Mouse (Mus musculus): ENCODE results near the gene Fam25c. TPM values are rescaled to one million over a fixed set of nuclear protein-coding genes. Genes with fewer than 3 reads are reported as not detected.

The Fam25c gene
- polyA plus RNA-seq, 1 experiment = not detected

DNA sequence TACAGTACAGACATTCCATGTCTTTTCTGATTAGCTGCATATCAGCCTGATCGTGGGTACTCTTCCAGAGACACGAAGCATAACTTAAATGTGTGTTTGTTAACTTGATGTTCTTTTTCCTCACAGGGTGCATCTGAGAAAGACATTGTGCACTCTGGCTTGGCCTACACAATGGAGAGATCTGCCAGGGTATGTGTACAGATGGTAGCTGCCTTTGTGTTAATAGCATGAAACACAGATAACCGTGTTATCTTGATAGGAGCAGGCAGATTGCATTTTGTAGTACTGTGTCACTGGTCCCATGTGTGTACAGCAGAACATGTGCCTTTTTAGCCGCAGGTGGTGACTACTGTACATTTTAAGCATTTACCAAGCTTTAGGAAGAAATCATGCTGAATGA lies 13.2 kb downstream of the Fam25c start:
- 84% methylated on average over 4 of the region's 4 CpGs for WGBS
- Histone ChIP-seq H3K4me3 (replicated peaks; ENCODE audit: insufficient read depth, low read depth, low read length) (no peak overlapping the region), H3K27me3 (ENCODE audit: control insufficient read depth, insufficient read depth, low read length) (no peaks in the 10 kb centered on the region), H3K4me1 (ENCODE audit: control insufficient read depth, insufficient read depth, low read length) (no peaks in the 10 kb centered on the region), H3K27ac (ENCODE audit: insufficient read depth, low read length) (no peak overlapping the region)
- no peak for TF ChIP-seq POLR2A (IDR thresholded peaks at IDR 0.05; ENCODE audit: borderline replicate concordance, insufficient read depth, low read length)
- no peak for TF ChIP-seq CTCF (IDR thresholded peaks at IDR 0.05; ENCODE audit: borderline replicate concordance, insufficient read depth, low read depth, low read length)
- no peak for DNase-seq

DNA sequence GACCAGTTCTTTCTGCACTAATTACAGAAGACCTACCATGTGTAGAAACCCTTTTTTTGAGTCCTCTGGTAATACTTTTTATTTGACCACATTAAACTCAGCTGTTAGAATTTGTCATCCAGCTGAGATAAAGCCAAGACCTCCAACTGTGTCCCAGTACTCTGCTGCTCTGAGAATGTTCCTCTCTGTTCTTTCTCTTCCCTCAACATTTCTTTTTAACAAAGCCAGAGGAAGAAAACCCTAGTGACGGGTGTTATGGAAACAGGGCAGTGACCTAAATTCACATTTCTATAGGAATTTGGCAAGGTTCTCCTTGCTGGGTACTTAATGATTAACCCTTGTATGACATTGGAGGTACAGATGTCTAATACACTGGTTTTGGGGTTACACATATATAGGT lies 15.8 kb downstream of the Fam25c start:
- TF ChIP-seq POLR2A (IDR thresholded peaks at IDR 0.05; ENCODE audit: borderline replicate concordance, insufficient read depth, low read length) = no peak
- no peak for TF ChIP-seq CTCF (IDR thresholded peaks at IDR 0.05; ENCODE audit: borderline replicate concordance, insufficient read depth, low read depth, low read length)
- Histone ChIP-seq H3K4me3 (replicated peaks; ENCODE audit: insufficient read depth, low read depth, low read length) (no peak overlapping the region), H3K27ac (ENCODE audit: insufficient read depth, low read length) (no peak overlapping the region), H3K27me3 (ENCODE audit: control insufficient read depth, insufficient read depth, low read length) (no peaks in the 10 kb centered on the region), H3K4me1 (ENCODE audit: control insufficient read depth, insufficient read depth, low read length) (no peaks in the 10 kb centered on the region)
- peak in 1 of 2 experiments; percentile 40 for DNase-seq
- 36% methylated on average over 1 of the region's 1 CpGs for WGBS

- no peak for TF ChIP-seq POLR2A (IDR thresholded peaks at IDR 0.05; ENCODE audit: borderline replicate concordance, insufficient read depth, low read length)
- TF ChIP-seq CTCF (IDR thresholded peaks at IDR 0.05; ENCODE audit: borderline replicate concordance, insufficient read depth, low read depth, low read length) = no peak
- no peaks in the 10 kb centered on the region for H3K4me1 ChIP-seq (ENCODE audit: control insufficient read depth, insufficient read depth, low read length)
- 83% methylated on average over 5 of the region's 5 CpGs for WGBS
- H3K4me3 ChIP-seq (replicated peaks; ENCODE audit: insufficient read depth, low read depth, low read length) = no peak overlapping the region
- H3K27ac ChIP-seq (ENCODE audit: insufficient read depth, low read length) = no peak overlapping the region
- DNase-seq = peak in 1 of 2 experiments; percentile 42
- no peaks in the 10 kb centered on the region for H3K27me3 ChIP-seq (ENCODE audit: control insufficient read depth, insufficient read depth, low read length)
Observed at GRCm38 (mm10) chr14:34332476-34332875, 22.8 kb downstream of the Fam25c start.

- no peak overlapping the region for H3K27ac ChIP-seq (ENCODE audit: insufficient read depth, low read length)
Observed at GRCm38 (mm10) chr14:34331886-34332285, 23.3 kb downstream of the Fam25c start.

GRCm38 (mm10) chr14:34330657-34331158 lies 24.5 kb downstream of the Fam25c start:
- 79% methylated on average over 9 of the region's 9 CpGs for WGBS
- no peaks in the 10 kb centered on the region for H3K4me1 ChIP-seq (ENCODE audit: control insufficient read depth, insufficient read depth, low read length)
- DNase-seq = peak in 1 of 2 experiments; percentile 15
- H3K27me3 ChIP-seq (ENCODE audit: control insufficient read depth, insufficient read depth, low read length) = no peaks in the 10 kb centered on the region
- TF ChIP-seq CTCF (IDR thresholded peaks at IDR 0.05; ENCODE audit: borderline replicate concordance, insufficient read depth, low read depth, low read length) = no peak
- TF ChIP-seq POLR2A (IDR thresholded peaks at IDR 0.05; ENCODE audit: borderline replicate concordance, insufficient read depth, low read length) = no peak
- no peak overlapping the region for H3K4me3 ChIP-seq (replicated peaks; ENCODE audit: insufficient read depth, low read depth, low read length)
- no peak overlapping the region for H3K27ac ChIP-seq (ENCODE audit: insufficient read depth, low read length)

More at GRCm38 (mm10) chr14:34331886-34332285, 23.3 kb downstream of the Fam25c start:
- no peak overlapping the region for H3K4me3 ChIP-seq (replicated peaks; ENCODE audit: insufficient read depth, low read depth, low read length)
- WGBS = 73% methylated on average over 3 of the region's 3 CpGs
- no peaks in the 10 kb centered on the region for H3K4me1 ChIP-seq (ENCODE audit: control insufficient read depth, insufficient read depth, low read length)
- no peak for TF ChIP-seq POLR2A (IDR thresholded peaks at IDR 0.05; ENCODE audit: borderline replicate concordance, insufficient read depth, low read length)
- TF ChIP-seq CTCF (IDR thresholded peaks at IDR 0.05; ENCODE audit: borderline replicate concordance, insufficient read depth, low read depth, low read length) = no peak
- peak in 1 of 2 experiments; percentile 36 for DNase-seq
- H3K27me3 ChIP-seq (ENCODE audit: control insufficient read depth, insufficient read depth, low read length) = no peaks in the 10 kb centered on the region

DNA sequence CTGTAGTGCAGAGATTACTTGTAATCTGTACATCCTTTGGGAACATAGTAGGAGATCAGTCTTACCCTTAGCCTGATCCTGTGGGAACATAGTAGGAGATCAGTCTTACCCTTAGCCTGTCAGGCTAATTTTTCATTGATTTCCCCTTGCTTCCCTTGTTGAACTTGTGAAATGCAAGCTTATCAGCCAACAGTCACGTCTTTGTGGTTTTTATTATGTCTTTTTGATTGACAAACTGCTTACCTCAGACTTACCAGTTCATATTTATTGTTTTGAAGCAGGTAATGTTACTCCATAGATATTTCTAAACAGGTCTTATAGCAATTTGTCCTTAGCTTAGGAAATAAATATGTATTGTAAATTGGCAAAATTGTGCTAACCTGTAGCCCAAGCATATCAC lies 27.6 kb downstream of the Fam25c start:
- TF ChIP-seq POLR2A (IDR thresholded peaks at IDR 0.05; ENCODE audit: borderline replicate concordance, insufficient read depth, low read length) (no peak), CTCF (IDR thresholded peaks at IDR 0.05; ENCODE audit: borderline replicate concordance, insufficient read depth, low read depth, low read length) (no peak)
- H3K4me1 ChIP-seq (ENCODE audit: control insufficient read depth, insufficient read depth, low read length) = no peaks in the 10 kb centered on the region
- 85% methylated on average over 1 of the region's 1 CpGs for WGBS
- no peaks in the 10 kb centered on the region for H3K27me3 ChIP-seq (ENCODE audit: control insufficient read depth, insufficient read depth, low read length)
- no peak for DNase-seq
- no peak overlapping the region for H3K4me3 ChIP-seq (replicated peaks; ENCODE audit: insufficient read depth, low read depth, low read length)
- no peak overlapping the region for H3K27ac ChIP-seq (ENCODE audit: insufficient read depth, low read length)

DNA sequence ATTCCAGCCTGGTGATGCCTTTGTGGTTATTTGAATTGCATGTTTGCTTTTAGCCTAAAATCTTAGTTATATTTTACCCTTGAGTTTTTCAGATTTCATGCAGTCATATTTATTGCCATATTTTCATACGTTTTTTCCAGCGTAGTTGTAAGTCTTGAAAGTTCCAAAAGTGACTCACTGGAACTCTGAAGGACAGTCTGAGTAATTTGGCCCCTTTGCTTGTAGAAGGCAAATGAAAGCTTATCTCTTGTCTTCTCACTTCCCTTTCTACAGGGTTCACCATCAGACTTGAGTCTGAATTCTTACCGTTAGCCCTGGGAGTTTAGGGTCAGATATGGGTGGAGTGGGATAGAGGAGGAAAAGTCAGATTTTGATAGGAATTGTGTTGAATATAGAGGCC lies 28.6 kb downstream of the Fam25c start:
- DNase-seq = no peak
- Histone ChIP-seq H3K27ac (ENCODE audit: insufficient read depth, low read length) (no peak overlapping the region), H3K4me3 (replicated peaks; ENCODE audit: insufficient read depth, low read depth, low read length) (no peak overlapping the region), H3K4me1 (ENCODE audit: control insufficient read depth, insufficient read depth, low read length) (no peaks in the 10 kb centered on the region), H3K27me3 (ENCODE audit: control insufficient read depth, insufficient read depth, low read length) (no peaks in the 10 kb centered on the region)
- WGBS = 96% methylated on average over 3 of the region's 3 CpGs
- TF ChIP-seq POLR2A (IDR thresholded peaks at IDR 0.05; ENCODE audit: borderline replicate concordance, insufficient read depth, low read length) (no peak), CTCF (IDR thresholded peaks at IDR 0.05; ENCODE audit: borderline replicate concordance, insufficient read depth, low read depth, low read length) (no peak)

- no peaks in the 10 kb centered on the region for H3K27me3 ChIP-seq (ENCODE audit: control insufficient read depth, insufficient read depth, low read length)
- H3K27ac ChIP-seq (ENCODE audit: insufficient read depth, low read length) = no peak overlapping the region
- WGBS = 98% methylated on average over 5 of the region's 5 CpGs
- no peaks in the 10 kb centered on the region for H3K4me1 ChIP-seq (ENCODE audit: control insufficient read depth, insufficient read depth, low read length)
- DNase-seq = no peak
- TF ChIP-seq CTCF (IDR thresholded peaks at IDR 0.05; ENCODE audit: borderline replicate concordance, insufficient read depth, low read depth, low read length) = no peak
- TF ChIP-seq POLR2A (IDR thresholded peaks at IDR 0.05; ENCODE audit: borderline replicate concordance, insufficient read depth, low read length) = no peak
- no peak overlapping the region for H3K4me3 ChIP-seq (replicated peaks; ENCODE audit: insufficient read depth, low read depth, low read length)
Observed at GRCm38 (mm10) chr14:34323576-34324085, 31.6 kb downstream of the Fam25c start.

Data from cerebellum, adult 2 months (tissue).